Mouse (Mus musculus): ENCODE results near the gene Slc15a4. TPM values are rescaled to one million over a fixed set of nuclear protein-coding genes. Genes with fewer than 3 reads are reported as not detected.
A peak's percentile ranks its signal among the peaks of the same experiment; 100 is the strongest.

The Slc15a4 gene
- polyA plus RNA-seq (2012; rRNA removed) = 11.3 and 16.2 TPM in 2 replicates

DNA sequence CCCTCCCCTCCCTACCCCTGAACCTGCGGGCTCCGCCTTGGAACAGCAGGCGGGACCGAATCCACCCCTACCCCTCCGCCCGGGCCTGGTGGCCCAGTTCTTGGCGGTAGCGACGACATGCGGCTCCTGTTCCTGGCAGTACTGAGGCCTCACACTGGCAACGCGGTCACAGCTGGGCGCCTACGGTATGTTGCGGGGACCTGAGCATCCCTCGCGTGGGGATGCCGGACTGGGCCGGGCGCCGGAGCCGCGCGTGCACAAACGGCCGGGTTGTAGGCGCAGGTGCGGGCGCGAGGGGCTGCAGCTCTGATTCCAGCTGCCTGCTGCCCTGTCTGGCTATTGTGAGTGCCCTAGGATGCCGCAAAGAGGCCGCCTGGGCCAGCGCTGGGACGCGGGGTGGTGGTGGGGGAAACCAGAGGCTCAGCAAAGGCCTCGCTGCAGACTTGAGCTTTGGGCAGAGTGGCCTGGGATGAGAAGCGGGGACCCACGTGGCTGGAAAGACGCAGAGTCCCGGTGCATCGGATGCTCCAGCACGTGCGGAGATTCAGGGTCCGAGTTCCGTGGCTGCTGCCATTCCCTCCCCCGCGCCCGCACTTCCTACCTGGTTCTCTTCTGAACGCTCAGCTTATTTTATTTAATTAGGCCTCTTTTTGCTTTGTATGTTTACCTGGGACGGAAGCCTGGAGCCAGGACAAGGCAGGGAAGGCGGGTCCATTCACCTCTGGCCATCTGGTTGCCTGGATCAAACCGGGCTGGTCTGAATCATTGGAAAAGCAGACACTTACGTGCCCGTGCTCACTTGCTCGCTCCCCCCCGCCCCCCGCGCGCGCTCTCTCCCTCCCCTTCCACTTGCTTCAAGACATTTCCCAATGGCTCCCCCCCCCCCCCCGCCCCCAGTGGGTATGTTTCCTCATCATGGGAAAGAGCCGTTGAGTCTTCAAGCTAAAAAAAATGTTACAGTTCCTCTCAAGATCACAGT is at the start of gene Slc15a4, which contains the start of gene Glt1d1:
Gene Slc15a4 (minus strand): TSS at position 731 of the 979 bp plus-strand sequence.
Gene Glt1d1 (plus strand): TSS at position 96 of the 979 bp plus-strand sequence.
- WGBS = 2% methylated on average over 62 of the region's 62 CpGs
- Histone ChIP-seq H3K4me3 (ENCODE audit: low read depth, low read length) (peak within 1 kb of the TSS; percentile 59), H3K4me1 (ENCODE audit: control insufficient read depth, insufficient read depth, insufficient read length, low read length) (peaks cover 6% of the 10 kb centered on the region), H3K36me3 (ENCODE audit: control insufficient read depth, insufficient read depth, low read length) (no peaks in the 10 kb centered on the region), H3K27ac (ENCODE audit: insufficient read depth, low read depth, low read length) (no peak within 1 kb of the TSS), H3K27me3 (ENCODE audit: control insufficient read depth, insufficient read depth, low read length) (peaks cover 16% of the 10 kb centered on the region)
- TF ChIP-seq CTCF (IDR thresholded peaks at IDR 0.05; ENCODE audit: extremely low read depth, insufficient read length, insufficient replicate concordance, low read depth, low read length) (no peak), POLR2A (IDR thresholded peaks at IDR 0.05; ENCODE audit: low read depth, low read length) (no peak)

- TF ChIP-seq CTCF (IDR thresholded peaks at IDR 0.05; ENCODE audit: extremely low read depth, insufficient read length, insufficient replicate concordance, low read depth, low read length) (no peak), POLR2A (IDR thresholded peaks at IDR 0.05; ENCODE audit: low read depth, low read length) (no peak)
- H3K4me1 ChIP-seq (ENCODE audit: control insufficient read depth, insufficient read depth, insufficient read length, low read length) = no peaks in the 10 kb centered on the region
Measured at GRCm38 (mm10) chr5:127678501-127678900, 45.8 kb upstream of the Slc15a4 start.

DNA sequence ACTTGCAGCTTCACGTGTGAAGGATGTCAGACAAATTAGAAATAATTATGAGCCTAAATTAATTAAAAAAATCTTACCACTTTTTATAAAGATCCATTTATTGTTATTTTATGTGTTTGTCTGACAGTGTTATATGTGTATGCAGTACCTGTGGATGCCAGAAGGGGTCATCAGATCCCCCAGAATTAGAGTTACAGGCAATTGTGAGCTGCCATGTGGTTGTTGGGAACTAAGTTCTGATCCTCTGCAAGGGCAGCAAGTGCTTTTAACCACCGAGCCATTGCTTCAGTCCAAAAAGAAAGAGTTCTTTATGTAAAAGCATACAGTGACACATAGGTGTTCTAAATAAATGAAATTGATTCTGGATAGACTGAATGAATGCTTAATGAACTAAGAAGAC is 44.9 kb upstream of the Slc15a4 start:
- H3K4me1 ChIP-seq (ENCODE audit: control insufficient read depth, insufficient read depth, insufficient read length, low read length) = no peaks in the 10 kb centered on the region
- no peak overlapping the region for H3K27ac ChIP-seq (ENCODE audit: insufficient read depth, low read depth, low read length)
- no peaks in the 10 kb centered on the region for H3K27me3 ChIP-seq (ENCODE audit: control insufficient read depth, insufficient read depth, low read length)
- no peaks in the 10 kb centered on the region for H3K36me3 ChIP-seq (ENCODE audit: control insufficient read depth, insufficient read depth, low read length)
- no peak for TF ChIP-seq CTCF (IDR thresholded peaks at IDR 0.05; ENCODE audit: extremely low read depth, insufficient read length, insufficient replicate concordance, low read depth, low read length)
- no peak for TF ChIP-seq POLR2A (IDR thresholded peaks at IDR 0.05; ENCODE audit: low read depth, low read length)
- WGBS = 94% methylated on average over 2 of the region's 2 CpGs
- H3K4me3 ChIP-seq (ENCODE audit: low read depth, low read length) = no peak overlapping the region

More at GRCm38 (mm10) chr5:127678501-127678900, 45.8 kb upstream of the Slc15a4 start:
- Histone ChIP-seq H3K36me3 (ENCODE audit: control insufficient read depth, insufficient read depth, low read length) (no peaks in the 10 kb centered on the region), H3K4me3 (ENCODE audit: low read depth, low read length) (no peak overlapping the region), H3K27me3 (ENCODE audit: control insufficient read depth, insufficient read depth, low read length) (no peaks in the 10 kb centered on the region), H3K27ac (ENCODE audit: insufficient read depth, low read depth, low read length) (no peak overlapping the region)
- 95% methylated on average over 5 of the region's 5 CpGs for WGBS

DNA sequence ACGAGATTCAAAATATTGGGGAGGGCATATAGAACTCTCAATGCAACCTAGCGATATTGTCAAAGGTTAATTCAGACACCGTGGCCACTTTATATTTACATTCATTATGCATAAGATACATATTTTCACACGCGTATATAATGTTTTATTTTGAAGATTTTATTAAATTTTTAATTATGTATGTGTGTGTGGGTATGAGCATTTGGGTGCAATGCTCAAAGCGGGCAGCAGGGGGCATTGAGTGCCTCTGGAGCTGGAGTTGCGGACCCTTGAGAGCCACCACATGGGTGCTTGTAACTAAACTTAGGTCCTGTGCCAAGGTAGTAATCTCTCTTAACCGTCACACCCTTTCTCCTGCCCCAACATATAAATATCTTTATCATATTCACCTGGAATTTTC is 41.2 kb upstream of the Slc15a4 start:
- no peak for TF ChIP-seq POLR2A (IDR thresholded peaks at IDR 0.05; ENCODE audit: low read depth, low read length)
- no peak for TF ChIP-seq CTCF (IDR thresholded peaks at IDR 0.05; ENCODE audit: extremely low read depth, insufficient read length, insufficient replicate concordance, low read depth, low read length)
- H3K27me3 ChIP-seq (ENCODE audit: control insufficient read depth, insufficient read depth, low read length) = no peaks in the 10 kb centered on the region
- no peaks in the 10 kb centered on the region for H3K4me1 ChIP-seq (ENCODE audit: control insufficient read depth, insufficient read depth, insufficient read length, low read length)
- H3K27ac ChIP-seq (ENCODE audit: insufficient read depth, low read depth, low read length) = no peak overlapping the region
- no peak overlapping the region for H3K4me3 ChIP-seq (ENCODE audit: low read depth, low read length)
- no peaks in the 10 kb centered on the region for H3K36me3 ChIP-seq (ENCODE audit: control insufficient read depth, insufficient read depth, low read length)
- 90% methylated on average over 8 of the region's 8 CpGs for WGBS

DNA sequence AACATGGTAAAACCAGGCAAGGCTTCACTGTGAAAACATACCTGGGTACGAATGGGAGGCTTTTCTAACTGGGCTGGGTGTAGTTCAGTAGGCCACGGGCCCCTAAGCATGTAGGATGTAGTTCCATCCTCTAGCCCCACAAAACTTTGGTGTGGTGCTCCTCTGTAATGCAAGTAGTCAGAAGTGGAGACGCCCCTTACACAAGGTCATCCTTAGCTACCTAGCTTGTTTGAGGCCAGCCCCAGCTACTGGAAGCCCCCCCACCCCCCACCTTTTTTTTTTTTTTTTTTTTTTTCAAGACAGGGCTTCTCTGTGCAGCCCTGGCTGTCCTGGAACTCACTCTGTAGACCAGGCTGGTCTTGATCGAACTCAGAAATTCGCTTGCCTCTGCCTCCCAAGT is 28.3 kb upstream of the Slc15a4 start:
- 85% methylated on average over 5 of the region's 5 CpGs for WGBS

DNA sequence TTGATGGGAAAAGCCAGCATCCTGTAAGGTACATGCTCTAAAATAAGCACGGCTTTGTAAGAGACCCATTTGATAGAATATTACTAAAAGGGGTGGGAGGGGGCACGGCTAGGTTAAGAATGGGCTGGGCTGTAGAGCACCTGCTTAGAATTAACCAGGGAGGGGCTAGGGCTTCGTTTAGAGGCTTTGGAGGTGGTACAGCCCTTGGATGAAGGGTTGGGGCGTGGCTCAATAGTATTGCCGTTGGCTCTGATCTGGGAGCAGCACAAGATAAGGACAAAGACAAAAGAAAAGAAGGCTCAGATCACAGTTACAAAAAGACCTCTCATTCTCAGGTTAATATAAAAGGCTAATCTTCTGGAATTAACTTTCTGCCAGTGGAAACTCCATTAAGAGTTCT is 27.6 kb upstream of the Slc15a4 start:
- H3K4me1 ChIP-seq (ENCODE audit: control insufficient read depth, insufficient read depth, insufficient read length, low read length) = no peaks in the 10 kb centered on the region
- no peak overlapping the region for H3K4me3 ChIP-seq (ENCODE audit: low read depth, low read length)
- WGBS = 60% methylated on average over 5 of the region's 5 CpGs
- no peak for TF ChIP-seq POLR2A (IDR thresholded peaks at IDR 0.05; ENCODE audit: low read depth, low read length)
- TF ChIP-seq CTCF (IDR thresholded peaks at IDR 0.05; ENCODE audit: extremely low read depth, insufficient read length, insufficient replicate concordance, low read depth, low read length) = no peak
- H3K27ac ChIP-seq (ENCODE audit: insufficient read depth, low read depth, low read length) = no peak overlapping the region
- no peaks in the 10 kb centered on the region for H3K27me3 ChIP-seq (ENCODE audit: control insufficient read depth, insufficient read depth, low read length)
- H3K36me3 ChIP-seq (ENCODE audit: control insufficient read depth, insufficient read depth, low read length) = no peaks in the 10 kb centered on the region

More for the DNA sequence above, 28.3 kb upstream of the Slc15a4 start:
- H3K4me3 ChIP-seq (ENCODE audit: low read depth, low read length) = no peak overlapping the region
- H3K27me3 ChIP-seq (ENCODE audit: control insufficient read depth, insufficient read depth, low read length) = no peaks in the 10 kb centered on the region
- no peak for TF ChIP-seq POLR2A (IDR thresholded peaks at IDR 0.05; ENCODE audit: low read depth, low read length)
- TF ChIP-seq CTCF (IDR thresholded peaks at IDR 0.05; ENCODE audit: extremely low read depth, insufficient read length, insufficient replicate concordance, low read depth, low read length) = no peak
- H3K36me3 ChIP-seq (ENCODE audit: control insufficient read depth, insufficient read depth, low read length) = no peaks in the 10 kb centered on the region
- no peak overlapping the region for H3K27ac ChIP-seq (ENCODE audit: insufficient read depth, low read depth, low read length)
- no peaks in the 10 kb centered on the region for H3K4me1 ChIP-seq (ENCODE audit: control insufficient read depth, insufficient read depth, insufficient read length, low read length)

DNA sequence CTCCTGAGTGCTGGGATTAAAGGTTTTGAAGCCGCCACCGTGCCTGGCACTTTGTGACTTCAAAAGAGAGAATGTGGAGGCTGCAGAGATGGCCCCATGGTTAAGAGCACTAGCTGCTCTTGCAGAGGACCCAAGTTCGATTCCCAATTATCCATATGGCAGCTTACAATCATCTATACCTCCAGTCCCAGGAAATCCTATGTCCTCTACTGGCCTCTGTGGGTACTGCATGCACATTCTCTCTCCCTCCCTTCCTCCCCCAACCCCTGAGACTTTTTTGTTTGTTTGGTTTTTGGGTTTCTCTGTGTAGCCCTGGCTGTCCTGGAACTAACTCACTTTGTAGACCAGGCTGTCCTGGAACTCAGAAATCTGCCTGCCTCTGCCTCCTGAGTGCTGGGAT is 26.6 kb upstream of the Slc15a4 start:
- Histone ChIP-seq H3K4me1 (ENCODE audit: control insufficient read depth, insufficient read depth, insufficient read length, low read length) (no peaks in the 10 kb centered on the region), H3K27me3 (ENCODE audit: control insufficient read depth, insufficient read depth, low read length) (no peaks in the 10 kb centered on the region), H3K27ac (ENCODE audit: insufficient read depth, low read depth, low read length) (no peak overlapping the region), H3K36me3 (ENCODE audit: control insufficient read depth, insufficient read depth, low read length) (no peaks in the 10 kb centered on the region), H3K4me3 (ENCODE audit: low read depth, low read length) (no peak overlapping the region)
- TF ChIP-seq POLR2A (IDR thresholded peaks at IDR 0.05; ENCODE audit: low read depth, low read length) (no peak), CTCF (IDR thresholded peaks at IDR 0.05; ENCODE audit: extremely low read depth, insufficient read length, insufficient replicate concordance, low read depth, low read length) (no peak)
- 91% methylated on average over 3 of the region's 3 CpGs for WGBS

Data from small intestine, adult 2 months (tissue).